1 mouse cellular context compared by ENCODE assay signal in the genomic region with DNA sequence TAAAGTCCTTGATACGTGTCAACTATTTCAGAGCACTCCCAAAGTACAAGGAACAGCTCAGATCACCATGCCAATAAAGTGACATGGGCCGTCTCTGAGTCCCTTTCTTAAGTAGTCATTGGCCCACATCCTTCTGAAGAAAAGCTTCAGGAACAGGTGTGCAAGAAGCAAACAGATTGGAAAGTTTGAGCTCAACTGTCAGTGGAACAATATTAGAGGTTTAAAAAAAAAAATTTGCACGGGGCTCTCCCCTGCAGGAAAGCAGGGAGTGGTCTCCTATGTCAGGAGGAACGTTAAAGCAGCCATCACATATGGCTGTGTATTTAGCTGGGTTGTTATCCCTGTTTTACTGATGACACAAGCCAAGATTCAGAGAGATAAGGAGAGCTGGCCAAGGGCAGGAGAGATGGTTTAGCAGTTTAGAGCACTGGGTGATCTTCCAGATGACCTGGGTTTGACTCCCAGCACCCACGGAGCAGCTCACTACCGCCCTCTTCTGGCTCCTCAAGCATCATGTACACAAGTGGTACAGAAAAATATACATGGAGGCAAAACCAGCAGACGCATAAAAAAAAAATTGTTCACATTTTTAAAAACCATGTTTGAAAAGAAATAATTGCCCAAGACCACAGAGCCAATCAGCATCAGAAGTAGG.
TF ChIP-seq lines count a peak whose summit lies in the region.

No protein-coding gene starts in this region.

TF ChIP-seq in CH12.LX, 34 proteins besides CTCF, POLR2A, EP300 and RAD21 (continued from another document):
- TF ChIP-seq ZC3H11A (IDR thresholded peaks at IDR 0.05; ENCODE audit: low read depth, low read length) = peak; percentile 38; the same call in 1 of the 2 replicates
- TF ChIP-seq JUN (IDR thresholded peaks at IDR 0.05; ENCODE audit: insufficient read depth, low read depth, low read length) = no peak
- TF ChIP-seq BHLHE40 (IDR thresholded peaks at IDR 0.05; ENCODE audit: low read depth, low read length) = 0 out of 2 replicates have a peak, but pooled peaks have one; percentile 16
- no peak for TF ChIP-seq RCOR1 (conservative IDR thresholded peaks at IDR 0.05; ENCODE audit: low read depth, low read length)
- 0 out of 2 replicates have a peak, but pooled peaks have one; percentile 14 for TF ChIP-seq HCFC1 (IDR thresholded peaks at IDR 0.05; ENCODE audit: low read depth, low read length)
- TF ChIP-seq POLR2AphosphoS2 (IDR thresholded peaks at IDR 0.05; ENCODE audit: low read depth, low read length) = no peak
- 0 out of 2 replicates have a peak, but pooled peaks have one; percentile 28 for TF ChIP-seq MAFK (IDR thresholded peaks at IDR 0.05; ENCODE audit: insufficient replicate concordance, low read length)
- no peak for TF ChIP-seq ZMIZ1 (IDR thresholded peaks at IDR 0.05; ENCODE audit: low read depth, low read length)
- TF ChIP-seq ETS1 (conservative IDR thresholded peaks at IDR 0.05; ENCODE audit: low read depth, low read length) = peak; percentile 56; the same call in 1 of the 2 replicates
- no peak for TF ChIP-seq JUND (conservative IDR thresholded peaks at IDR 0.05; ENCODE audit: low read depth, low read length)
- TF ChIP-seq MXI1 (IDR thresholded peaks at IDR 0.05; ENCODE audit: low read depth, low read length) = no peak
- TF ChIP-seq TCF12 (IDR thresholded peaks at IDR 0.05; ENCODE audit: low read depth, low read length) = peak; percentile 59; the same call in 1 of the 2 replicates
- peak; percentile 84 for TF ChIP-seq ZNF384 (IDR thresholded peaks at IDR 0.05; ENCODE audit: low read depth, low read length)
- TF ChIP-seq GABPA (IDR thresholded peaks at IDR 0.05; ENCODE audit: insufficient replicate concordance, low read depth, low read length) = no peak
- TF ChIP-seq SMC3 (IDR thresholded peaks at IDR 0.05; ENCODE audit: low read depth, low read length) = peak; percentile 71
- no peak for TF ChIP-seq ELF1 (IDR thresholded peaks at IDR 0.05; ENCODE audit: low read depth, low read length)
- no peak for TF ChIP-seq ZKSCAN1 (IDR thresholded peaks at IDR 0.05; ENCODE audit: borderline replicate concordance, low read depth, low read length)
- TF ChIP-seq MAX (IDR thresholded peaks at IDR 0.05; ENCODE audit: low read length) = no peak
